Mouse (Mus musculus): Measurements from ENCODE around the gene Denr. TPM values are rescaled to one million over a fixed set of nuclear protein-coding genes. Genes with fewer than 3 reads are reported as not detected.

Denr gene
- polyA plus RNA-seq, 1 experiment from 2014 or later: 156 TPM

GRCm38 (mm10) chr5:123969216-123969615 lies 62.2 kb downstream of the Denr start:
- DNase-seq (ENCODE audit: low spot score) (no peak), ATAC-seq (replicated peaks; ENCODE audit: low FRiP score) (no peak)
- H3K4me1 ChIP-seq (replicated peaks; ENCODE audit: control insufficient read depth, insufficient read depth, low read length): peaks cover 2% of the 10 kb centered on the region; the same call in 1 of the 2 replicates
- no peak overlapping the region for H3K4me3 ChIP-seq (ENCODE audit: low read depth, low read length)
- no peak overlapping the region for H3K4me2 ChIP-seq
- no peaks in the 10 kb centered on the region for H3K9me3 ChIP-seq (ENCODE audit: control insufficient read depth, low read length)
- H3K36me3 ChIP-seq (ENCODE audit: control insufficient read depth, insufficient read depth, low read length): no peaks in the 10 kb centered on the region
- no peak overlapping the region for H3K27ac ChIP-seq (ENCODE audit: low read depth, low read length)
- WGBS: 78% methylated on average over 8 of the region's 8 CpGs
- H3K27me3 ChIP-seq (replicated peaks; ENCODE audit: control insufficient read depth, insufficient read depth, low read length): 0 out of 2 replicates have a peak, but pooled peaks cover 2% of the 10 kb centered on the region
- H3K9ac ChIP-seq (ENCODE audit: low read depth, low read length): no peak overlapping the region

- Histone ChIP-seq H3K9ac (ENCODE audit: low read depth, low read length) (no peak overlapping the region), H3K36me3 (ENCODE audit: control insufficient read depth, insufficient read depth, low read length) (no peaks in the 10 kb centered on the region), H3K4me1 (replicated peaks; ENCODE audit: control insufficient read depth, insufficient read depth, low read length) (peaks cover 7% of the 10 kb centered on the region; the same call in 1 of the 2 replicates), H3K27ac (ENCODE audit: low read depth, low read length) (no peak overlapping the region), H3K27me3 (replicated peaks; ENCODE audit: control insufficient read depth, insufficient read depth, low read length) (peaks cover 2% of the 10 kb centered on the region; the same call in 1 of the 2 replicates), H3K4me2 (no peak overlapping the region), H3K9me3 (ENCODE audit: control insufficient read depth, low read length) (no peaks in the 10 kb centered on the region), H3K4me3 (ENCODE audit: low read depth, low read length) (no peak overlapping the region)
- DNase-seq (ENCODE audit: low spot score) (no peak), ATAC-seq (replicated peaks; ENCODE audit: low FRiP score) (no peak)
- WGBS: 84% methylated on average over 4 of the region's 4 CpGs
Measured at GRCm38 (mm10) chr5:123970576-123970975, 63.6 kb downstream of the Denr start.

GRCm38 (mm10) chr5:123972453-123972852 lies 65.5 kb downstream of the Denr start:
- no peak overlapping the region for H3K9ac ChIP-seq (ENCODE audit: low read depth, low read length)
- 75% methylated on average over 6 of the region's 6 CpGs for WGBS
- no peak for ATAC-seq (replicated peaks; ENCODE audit: low FRiP score)
- H3K36me3 ChIP-seq (ENCODE audit: control insufficient read depth, insufficient read depth, low read length): no peaks in the 10 kb centered on the region
- no peak overlapping the region for H3K4me2 ChIP-seq
- peaks cover 2% of the 10 kb centered on the region; the same call in 1 of the 2 replicates for H3K27me3 ChIP-seq (replicated peaks; ENCODE audit: control insufficient read depth, insufficient read depth, low read length)
- no peak overlapping the region for H3K4me3 ChIP-seq (ENCODE audit: low read depth, low read length)
- no peak overlapping the region for H3K27ac ChIP-seq (ENCODE audit: low read depth, low read length)
- no peaks in the 10 kb centered on the region for H3K9me3 ChIP-seq (ENCODE audit: control insufficient read depth, low read length)
- peaks cover 7% of the 10 kb centered on the region; the same call in 1 of the 2 replicates for H3K4me1 ChIP-seq (replicated peaks; ENCODE audit: control insufficient read depth, insufficient read depth, low read length)
- DNase-seq (ENCODE audit: low spot score): no peak

GRCm38 (mm10) chr5:123973299-123974178 lies 66.6 kb downstream of the Denr start, which contains the start of gene Hip1r:
Gene Hip1r (plus strand): TSS chr5:123973628.
- peaks cover 2% of the 10 kb centered on the region; the same call in 1 of the 2 replicates for H3K27me3 ChIP-seq (replicated peaks; ENCODE audit: control insufficient read depth, insufficient read depth, low read length)
- H3K9me3 ChIP-seq (ENCODE audit: control insufficient read depth, low read length): no peaks in the 10 kb centered on the region
- H3K4me1 ChIP-seq (replicated peaks; ENCODE audit: control insufficient read depth, insufficient read depth, low read length): peaks cover 7% of the 10 kb centered on the region; the same call in 1 of the 2 replicates
- H3K4me2 ChIP-seq: peak within 1 kb of the TSS; percentile 95
- 2% methylated on average over 106 of the region's 106 CpGs for WGBS
- peak within 1 kb of the TSS; percentile 76 for H3K4me3 ChIP-seq (ENCODE audit: low read depth, low read length)
- peak within 1 kb of the TSS; percentile 70 for H3K27ac ChIP-seq (ENCODE audit: low read depth, low read length)
- peak within 1 kb of the TSS; percentile 78 for H3K9ac ChIP-seq (ENCODE audit: low read depth, low read length)
- no peaks in the 10 kb centered on the region for H3K36me3 ChIP-seq (ENCODE audit: control insufficient read depth, insufficient read depth, low read length)
- peak; percentile 89 for ATAC-seq (replicated peaks; ENCODE audit: low FRiP score)
- peak; percentile 80 for DNase-seq (ENCODE audit: low spot score)

GRCm38 (mm10) chr5:123974179-123974485 lies 67.2 kb downstream of the Denr start:
- Histone ChIP-seq H3K27ac (ENCODE audit: low read depth, low read length) (peak overlapping the region; percentile 70), H3K9ac (ENCODE audit: low read depth, low read length) (peak overlapping the region; percentile 78), H3K4me3 (ENCODE audit: low read depth, low read length) (peak overlapping the region; percentile 76), H3K4me1 (replicated peaks; ENCODE audit: control insufficient read depth, insufficient read depth, low read length) (peaks cover 7% of the 10 kb centered on the region; the same call in 1 of the 2 replicates), H3K36me3 (ENCODE audit: control insufficient read depth, insufficient read depth, low read length) (no peaks in the 10 kb centered on the region), H3K27me3 (replicated peaks; ENCODE audit: control insufficient read depth, insufficient read depth, low read length) (peaks cover 2% of the 10 kb centered on the region; the same call in 1 of the 2 replicates), H3K4me2 (peak overlapping the region; percentile 95), H3K9me3 (ENCODE audit: control insufficient read depth, low read length) (no peaks in the 10 kb centered on the region)
- DNase-seq (ENCODE audit: low spot score) (no peak), ATAC-seq (replicated peaks; ENCODE audit: low FRiP score) (no peak)
- 2% methylated on average over 14 of the region's 14 CpGs for WGBS

- peaks cover 2% of the 10 kb centered on the region; the same call in 1 of the 2 replicates for H3K27me3 ChIP-seq (replicated peaks; ENCODE audit: control insufficient read depth, insufficient read depth, low read length)
- no peaks in the 10 kb centered on the region for H3K36me3 ChIP-seq (ENCODE audit: control insufficient read depth, insufficient read depth, low read length)
- H3K4me2 ChIP-seq: peak overlapping the region; percentile 95
- peak overlapping the region; percentile 76 for H3K4me3 ChIP-seq (ENCODE audit: low read depth, low read length)
- DNase-seq (ENCODE audit: low spot score) (no peak), ATAC-seq (replicated peaks; ENCODE audit: low FRiP score) (no peak)
- peak overlapping the region; percentile 22; the same call in 1 of the 2 replicates for H3K9ac ChIP-seq (ENCODE audit: low read depth, low read length)
- no peaks in the 10 kb centered on the region for H3K9me3 ChIP-seq (ENCODE audit: control insufficient read depth, low read length)
- WGBS: 36% methylated on average over 11 of the region's 11 CpGs
- H3K27ac ChIP-seq (ENCODE audit: low read depth, low read length): no peak overlapping the region
- H3K4me1 ChIP-seq (replicated peaks; ENCODE audit: control insufficient read depth, insufficient read depth, low read length): peaks cover 7% of the 10 kb centered on the region; the same call in 1 of the 2 replicates
Measured at GRCm38 (mm10) chr5:123974616-123975111, 67.7 kb downstream of the Denr start.

GRCm38 (mm10) chr5:123975668-123976180 lies 68.7 kb downstream of the Denr start:
- Histone ChIP-seq H3K9me3 (ENCODE audit: control insufficient read depth, low read length) (no peaks in the 10 kb centered on the region), H3K4me1 (replicated peaks; ENCODE audit: control insufficient read depth, insufficient read depth, low read length) (peaks cover 7% of the 10 kb centered on the region; the same call in 1 of the 2 replicates), H3K4me3 (ENCODE audit: low read depth, low read length) (peak overlapping the region; percentile 76), H3K27me3 (replicated peaks; ENCODE audit: control insufficient read depth, insufficient read depth, low read length) (peaks cover 2% of the 10 kb centered on the region; the same call in 1 of the 2 replicates), H3K27ac (ENCODE audit: low read depth, low read length) (no peak overlapping the region), H3K4me2 (peak overlapping the region; percentile 95), H3K9ac (ENCODE audit: low read depth, low read length) (no peak overlapping the region), H3K36me3 (ENCODE audit: control insufficient read depth, insufficient read depth, low read length) (no peaks in the 10 kb centered on the region)
- WGBS: 58% methylated on average over 6 of the region's 6 CpGs
- ATAC-seq (replicated peaks; ENCODE audit: low FRiP score) (no peak), DNase-seq (ENCODE audit: low spot score) (no peak)

GRCm38 (mm10) chr5:123977231-123977630 lies 70.3 kb downstream of the Denr start:
- 55% methylated on average over 3 of the region's 3 CpGs for WGBS
- peaks cover 2% of the 10 kb centered on the region; the same call in 1 of the 2 replicates for H3K27me3 ChIP-seq (replicated peaks; ENCODE audit: control insufficient read depth, insufficient read depth, low read length)
- no peak overlapping the region for H3K9ac ChIP-seq (ENCODE audit: low read depth, low read length)
- H3K9me3 ChIP-seq (ENCODE audit: control insufficient read depth, low read length): no peaks in the 10 kb centered on the region
- H3K4me3 ChIP-seq (ENCODE audit: low read depth, low read length): no peak overlapping the region
- no peak for DNase-seq (ENCODE audit: low spot score)
- H3K36me3 ChIP-seq (ENCODE audit: control insufficient read depth, insufficient read depth, low read length): no peaks in the 10 kb centered on the region
- peaks cover 10% of the 10 kb centered on the region for H3K4me1 ChIP-seq (replicated peaks; ENCODE audit: control insufficient read depth, insufficient read depth, low read length)
- H3K4me2 ChIP-seq: peak overlapping the region; percentile 95
- ATAC-seq (replicated peaks; ENCODE audit: low FRiP score): no peak
- 0 out of 2 replicates have a peak overlapping the region, but pooled peaks have one; percentile 26 for H3K27ac ChIP-seq (ENCODE audit: low read depth, low read length)
